Mouse (Mus musculus): ENCODE data around the gene Clpx. TPM values are rescaled to one million over a fixed set of nuclear protein-coding genes. Genes with fewer than 3 reads are reported as not detected.

Gene Clpx
- total RNA-seq, 2 experiments from 2014 or later: 29.0 to 29.1 TPM

Other genes with a start within 250 kb of the Clpx start
- gene Igdcc4, start 192.8 kb upstream of the Clpx start, total RNA-seq (2021): 10 to 100 TPM; 28.0 to 30.6 TPM
- gene Igdcc3, start 153.1 kb upstream of the Clpx start, total RNA-seq (2021): 1 to 10 TPM; 1.4 to 1.7 TPM
- 1 to 10 TPM; 4.0 to 4.3 TPM for gene Parp16, start 98.9 kb upstream of the Clpx start, total RNA-seq (2021)
- not detected for gene Cilp, start 29.1 kb upstream of the Clpx start, total RNA-seq (2021)
- 10 to 100 TPM; 27.1 to 30.6 TPM for gene Pdcd7, start 51.8 kb downstream of the Clpx start, total RNA-seq (2021)
- gene Ubap1l, start 66.8 kb downstream of the Clpx start, total RNA-seq (2021): 1 to 10 TPM; 4.0 to 5.2 TPM
- under 1 TPM in 1 of 2 experiments, not detected in 1; 0.16 TPM for gene Kbtbd13, start 97.4 kb downstream of the Clpx start, total RNA-seq (2021)
- 1 to 10 TPM; 2.4 to 2.7 TPM for gene Rasl12, start 104.2 kb downstream of the Clpx start, total RNA-seq (2021)
- not detected for gene Slc51b, start 128.7 kb downstream of the Clpx start, total RNA-seq (2021)
- gene Mtfmt, start 141.5 kb downstream of the Clpx start, total RNA-seq (2021): 10 to 100 TPM; 15.4 to 16.5 TPM
- 10 to 100 TPM; 27.6 to 34.9 TPM for gene Spg21, start 166.7 kb downstream of the Clpx start, total RNA-seq (2021)
- gene Ankdd1a, start 225.9 kb downstream of the Clpx start, total RNA-seq (2021): 1 to 10 TPM; 2.3 to 3.7 TPM